Mouse (Mus musculus): ENCODE measurements around the gene Rbm12. TPM values are rescaled to one million over a fixed set of nuclear protein-coding genes. Genes with fewer than 3 reads are reported as not detected.

Rbm12 gene
- total RNA-seq, 2 experiments from 2014 or later, result 25.5 to 30.2 TPM

GRCm38 (mm10) chr2:156087391-156088110 is 24.2 kb downstream of the Rbm12 start:
- intact Hi-C loops (cut with DNase I), result no loop called here
- no peak for DNase-seq (ENCODE audit: low spot score in 2 of 2)

DNA sequence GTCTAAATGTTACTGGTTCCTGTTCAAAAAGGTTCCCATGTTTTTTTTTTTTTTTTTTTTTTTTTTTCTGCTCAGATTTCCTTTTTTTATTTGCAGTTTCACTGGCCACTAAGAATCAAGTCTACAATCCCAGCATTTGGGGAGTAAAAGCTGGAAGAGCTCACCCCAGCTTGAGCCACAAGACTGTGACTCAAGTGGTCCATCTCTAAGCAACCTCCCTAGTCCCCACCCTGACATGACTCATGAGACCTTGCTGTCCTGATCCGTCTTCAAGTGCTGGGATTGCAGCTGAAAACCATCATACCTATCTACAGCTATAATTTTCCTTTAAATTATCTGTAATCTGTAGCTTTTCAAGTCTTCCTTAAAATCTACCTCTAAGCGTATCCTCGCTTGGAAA is 27.2 kb downstream of the Rbm12 start:
- intact Hi-C loops (cut with DNase I), result no loop called here

DNA sequence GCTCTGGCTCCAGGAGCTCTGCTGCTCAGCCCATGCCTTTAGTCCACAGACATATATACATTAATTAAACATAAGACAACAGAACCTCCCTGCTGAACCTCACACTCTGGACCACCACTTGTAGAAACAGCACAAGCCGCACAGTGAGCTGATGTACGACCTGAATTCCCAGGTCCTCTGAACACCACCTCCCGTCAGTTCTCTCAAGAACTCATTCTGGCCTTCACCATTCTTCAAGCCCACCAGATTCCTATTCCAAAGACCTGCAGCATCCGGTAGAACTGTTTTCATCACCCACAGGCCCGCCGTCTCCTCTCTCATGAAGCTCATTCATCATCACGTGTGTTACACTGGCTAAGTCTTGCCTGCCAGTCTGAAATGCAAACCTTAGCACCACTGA is 31.4 kb downstream of the Rbm12 start:
- DNase-seq (ENCODE audit: low spot score in 2 of 2), result no peak
- intact Hi-C loops (cut with DNase I), result no loop called here

More for the DNA sequence above, 27.2 kb downstream of the Rbm12 start:
- no peak for DNase-seq (ENCODE audit: low spot score in 2 of 2)

- no peak for DNase-seq (ENCODE audit: low spot score in 2 of 2)
- intact Hi-C loops (cut with DNase I), result no loop called here
Observed at GRCm38 (mm10) chr2:156079674-156080073, 32.1 kb downstream of the Rbm12 start.

DNA sequence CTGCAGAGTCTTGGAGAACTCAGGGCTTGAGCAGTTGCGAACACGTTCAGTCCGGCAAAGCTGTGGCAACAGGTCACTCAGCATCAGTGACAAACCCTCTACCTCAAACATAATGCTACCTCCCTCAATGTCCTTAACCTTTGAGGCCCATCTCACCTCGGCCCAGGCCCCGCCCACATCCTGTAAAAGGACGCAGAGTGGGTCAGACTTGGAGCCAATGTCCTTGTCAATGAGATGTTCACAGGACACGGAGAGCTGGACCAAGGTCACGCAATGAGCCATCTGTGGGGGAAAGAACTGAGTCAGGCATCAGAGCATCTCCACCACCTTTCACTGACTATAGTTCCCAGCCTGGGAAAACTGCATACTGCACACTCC is 32.6 kb downstream of the Rbm12 start:
- intact Hi-C loops (cut with DNase I), result no loop called here
- no peak for DNase-seq (ENCODE audit: low spot score in 2 of 2)

- intact Hi-C loops (cut with DNase I), result no loop called here
- DNase-seq (ENCODE audit: low spot score in 2 of 2), result no peak
Observed at GRCm38 (mm10) chr2:156078421-156079182, 33.2 kb downstream of the Rbm12 start.

- no peak for DNase-seq (ENCODE audit: low spot score in 2 of 2)
- intact Hi-C loops (cut with DNase I), result no loop called here
Observed at GRCm38 (mm10) chr2:156077461-156077860, 34.3 kb downstream of the Rbm12 start.

- DNase-seq (ENCODE audit: low spot score in 2 of 2), result no peak
- intact Hi-C loops (cut with DNase I), result no loop called here
Observed at GRCm38 (mm10) chr2:156073725-156074124, 38.1 kb downstream of the Rbm12 start.

DNA sequence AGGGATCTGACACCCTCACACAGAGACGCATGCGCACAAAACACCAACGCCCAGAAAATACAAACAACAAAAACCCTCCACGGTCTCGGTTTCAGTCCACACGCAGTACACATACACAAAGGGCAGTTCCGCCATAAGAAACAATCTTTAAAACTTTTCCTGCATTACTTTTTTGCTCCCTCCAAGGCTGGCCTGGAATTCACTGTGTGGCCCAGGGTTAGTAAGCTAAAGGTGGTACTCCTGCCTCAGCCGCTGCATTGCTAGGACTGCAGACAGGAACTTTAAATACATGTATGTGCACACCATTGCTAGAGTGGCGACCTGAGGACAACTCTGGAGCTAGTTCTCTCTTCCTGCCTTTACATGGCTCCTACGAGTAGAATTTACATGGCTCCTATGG is 40.5 kb downstream of the Rbm12 start:
- DNase-seq (ENCODE audit: low spot score in 2 of 2), result no peak
- intact Hi-C loops (cut with DNase I), result no loop called here

DNA sequence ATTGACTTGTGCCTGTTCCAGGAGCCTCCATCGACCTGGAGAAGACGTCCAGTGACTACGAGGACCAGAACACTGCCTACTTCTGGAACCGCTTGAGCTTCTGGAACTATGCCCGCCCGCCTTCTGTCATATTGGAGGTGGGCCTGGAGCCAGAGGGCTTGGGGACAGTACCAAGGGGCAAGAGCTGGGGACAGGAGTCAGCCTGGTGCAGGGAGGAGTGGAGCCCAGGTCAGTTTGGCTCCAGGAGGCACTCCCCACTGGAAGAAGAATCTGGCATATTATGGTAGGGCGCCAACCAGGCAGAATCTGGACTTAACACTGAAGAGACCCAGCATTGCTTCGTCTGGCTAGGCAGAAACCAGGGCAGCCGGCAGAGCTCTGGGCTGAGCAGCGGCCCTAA is 43.9 kb downstream of the Rbm12 start:
- intact Hi-C loops (cut with DNase I), result no loop called here

DNA sequence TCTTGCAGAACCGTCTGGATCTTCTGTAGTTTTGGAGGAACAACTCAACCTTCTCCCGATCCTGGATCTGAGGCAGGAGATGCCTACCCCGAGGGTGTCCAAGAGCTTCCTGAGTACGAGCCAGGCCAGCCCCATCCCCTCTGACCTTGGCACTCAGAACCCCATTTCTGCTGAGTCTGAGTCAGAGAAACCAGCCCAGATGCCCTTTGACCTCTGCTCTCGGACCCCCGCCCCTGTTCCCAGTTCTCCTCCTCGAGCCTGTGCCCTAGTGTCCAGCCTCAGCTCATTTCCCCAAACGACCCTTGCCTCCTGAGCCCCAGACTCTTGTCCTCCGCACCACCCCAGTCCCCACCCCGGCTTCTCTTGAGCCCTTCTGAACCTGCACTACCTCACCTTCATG is 45.7 kb downstream of the Rbm12 start:
- intact Hi-C loops (cut with DNase I), result no loop called here
- DNase-seq (ENCODE audit: low spot score in 2 of 2), result no peak

More for the DNA sequence above, 43.9 kb downstream of the Rbm12 start:
- DNase-seq (ENCODE audit: low spot score in 2 of 2), result no peak

- DNase-seq (ENCODE audit: low spot score in 2 of 2), result peak; percentile 60 to 64
- intact Hi-C loops (cut with DNase I), result no loop called here
Observed at GRCm38 (mm10) chr2:156065099-156066041, 46.4 kb downstream of the Rbm12 start, which contains the start of gene Spag4. Gene Spag4, plus strand, starts transcription at chr2:156065175.

GRCm38 (mm10) chr2:156052816-156053215 is 59.0 kb downstream of the Rbm12 start, which contains the start of gene Fer1l4:
Gene Fer1l4, minus strand, starts transcription at chr2:156052947.
- no peak for DNase-seq (ENCODE audit: low spot score in 2 of 2)
- intact Hi-C loops (cut with DNase I), result no loop called here

- DNase-seq (ENCODE audit: low spot score in 2 of 2), result no peak
- intact Hi-C loops (cut with DNase I), result no loop called here
Observed at GRCm38 (mm10) chr2:156047929-156048328, 63.8 kb downstream of the Rbm12 start.

GRCm38 (mm10) chr2:156042903-156043302 is 68.9 kb downstream of the Rbm12 start:
- no peak for DNase-seq (ENCODE audit: low spot score in 2 of 2)
- intact Hi-C loops (cut with DNase I), result no loop called here

Other genes with a start within 250 kb of the Rbm12 start
- 10 to 100 TPM; 45.8 to 50.2 TPM for gene Uqcc1, start 181.7 kb downstream of the Rbm12 start, total RNA-seq (2021)
- not detected for gene Gm15557, start 171.2 kb downstream of the Rbm12 start, total RNA-seq (2021)
- gene Gdf5, start 166.6 kb downstream of the Rbm12 start, total RNA-seq (2021), result under 1 TPM; 0.29 to 0.55 TPM
- gene Cep250, start 155.5 kb downstream of the Rbm12 start, total RNA-seq (2021), result 10 to 100 TPM; 15.1 to 16.3 TPM
- gene 6430550D23Rik, start 104.0 kb downstream of the Rbm12 start, total RNA-seq (2021), result 1 to 10 TPM in 1 of 2 experiments, under 1 TPM in 1; 0.88 to 1.3 TPM
- 100 to 1,000 TPM; 180 to 200 TPM for gene Ergic3, start 103.9 kb downstream of the Rbm12 start, total RNA-seq (2021)
- gene Fer1l4, start 59.0 kb downstream of the Rbm12 start, total RNA-seq (2021), result not detected
- 1 to 10 TPM; 4.7 to 6.9 TPM for gene Spag4, start 46.8 kb downstream of the Rbm12 start, total RNA-seq (2021)
- gene Cpne1, start within 50 bp of the Rbm12 start, total RNA-seq (2021), result 10 to 100 TPM; 24.0 to 26.0 TPM
- 10 to 100 TPM; 19.6 to 26.7 TPM for gene Gm28036, start 15.1 kb upstream of the Rbm12 start, total RNA-seq (2021)
- 100 to 1,000 TPM; 183 to 205 TPM for gene Romo1, start 32.1 kb upstream of the Rbm12 start, total RNA-seq (2021)
- gene Nfs1, start 32.2 kb upstream of the Rbm12 start, total RNA-seq (2021), result 10 to 100 TPM; 35.3 to 37.1 TPM
- gene Rbm39, start 68.3 kb upstream of the Rbm12 start, total RNA-seq (2021), result 100 to 1,000 TPM; 259 to 277 TPM
- gene Phf20, start 84.5 kb upstream of the Rbm12 start, total RNA-seq (2021), result 10 to 100 TPM; 50.7 to 65.0 TPM
- gene Cnbd2, start 200.3 kb upstream of the Rbm12 start, total RNA-seq (2021), result 1 to 10 TPM; 3.3 to 5.5 TPM
- gene Scand1, start 200.7 kb upstream of the Rbm12 start, total RNA-seq (2021), result 100 to 1,000 TPM in 1 of 2 experiments, 10 to 100 TPM in 1; 87.8 to 113 TPM

Data from left cerebral cortex, postnatal 14 days (tissue).